9 mouse cellular contexts compared by ENCODE assay signal in genomic region chrX:23328116-23328515, GRCm38 (mm10). TPM values are rescaled to one million over a fixed set of nuclear protein-coding genes. Genes with fewer than 3 reads are reported as not detected.
DNase-seq lines count a peak whose midpoint lies in the region; ATAC-seq and TF ChIP-seq lines count a peak whose summit lies in the region.
"Had no signal": no experiment of that assay in that cellular context is flagged by ENCODE, and none has a peak within 500 bp of the region (broad histone marks: within the 10 kb centered on the region; RNA-seq: fewer than 3 reads in every experiment).

No protein-coding gene starts in this region.

- ATAC-seq in CD4-positive, CD25-positive, alpha-beta regulatory T cell, adult 4 months, result no peak
- ATAC-seq in intestine, postnatal 0 days, result no peak
- no peak for ATAC-seq in intestine, embryonic 15.5 days
- no peak for ATAC-seq in activated CD4-positive, CD25-positive, alpha-beta regulatory T cell, adult 4 months
- no peak for ATAC-seq in hindbrain, embryonic 14.5 days (ENCODE audit: low FRiP score)

- no peaks in the 10 kb centered on the region for H3K27me3 ChIP-seq in intestine, postnatal 0 days (replicated peaks; ENCODE audit: control insufficient read depth, insufficient read depth, low read length)
- H3K27me3 ChIP-seq in intestine, embryonic 15.5 days (replicated peaks), result no peaks in the 10 kb centered on the region
- no peaks in the 10 kb centered on the region for H3K27me3 ChIP-seq in hindbrain, embryonic 14.5 days (ENCODE audit: control insufficient read depth, insufficient read depth, low read length)
- H3K27me3 ChIP-seq: liver, embryonic 13.5 days had no signal

- H3K4me3 ChIP-seq in intestine, postnatal 0 days (ENCODE audit: low read depth, low read length), result no peak overlapping the region
- no peak overlapping the region for H3K4me3 ChIP-seq in intestine, embryonic 15.5 days (replicated peaks)
- H3K4me3 ChIP-seq in hindbrain, embryonic 14.5 days (replicated peaks; ENCODE audit: low read length), result no peak overlapping the region
- H3K4me3 ChIP-seq: liver, embryonic 13.5 days had no signal

- no peaks in the 10 kb centered on the region for H3K36me3 ChIP-seq in intestine, postnatal 0 days (ENCODE audit: control insufficient read depth, insufficient read depth)
- H3K36me3 ChIP-seq in intestine, embryonic 15.5 days, result no peaks in the 10 kb centered on the region
- no peaks in the 10 kb centered on the region for H3K36me3 ChIP-seq in hindbrain, embryonic 14.5 days (replicated peaks; ENCODE audit: control insufficient read depth, insufficient read depth)
- H3K36me3 ChIP-seq: liver, embryonic 13.5 days had no signal

- no peak overlapping the region for H3K27ac ChIP-seq in intestine, postnatal 0 days (ENCODE audit: low read depth, low read length)
- no peak overlapping the region for H3K27ac ChIP-seq in intestine, embryonic 15.5 days
- H3K27ac ChIP-seq in hindbrain, embryonic 14.5 days, result no peak overlapping the region
- H3K27ac ChIP-seq: liver, embryonic 13.5 days had no signal

- peak; percentile 68 for TF ChIP-seq CTCF in intestine, postnatal 0 days (IDR thresholded peaks at IDR 0.05; ENCODE audit: low read depth)

- H3K9ac ChIP-seq in intestine, postnatal 0 days (ENCODE audit: low read depth, low read length), result no peak overlapping the region
- H3K9ac ChIP-seq in intestine, embryonic 15.5 days, result no peak overlapping the region
- no peak overlapping the region for H3K9ac ChIP-seq in hindbrain, embryonic 14.5 days
- H3K9ac ChIP-seq: liver, embryonic 13.5 days had no signal

- H3K4me1 ChIP-seq in intestine, postnatal 0 days (replicated peaks; ENCODE audit: control insufficient read depth, insufficient read depth, low read length), result no peaks in the 10 kb centered on the region
- H3K4me1 ChIP-seq in intestine, embryonic 15.5 days (replicated peaks), result no peaks in the 10 kb centered on the region
- no peaks in the 10 kb centered on the region for H3K4me1 ChIP-seq in hindbrain, embryonic 14.5 days (replicated peaks; ENCODE audit: control insufficient read depth, insufficient read depth, low read length)
- H3K4me1 ChIP-seq: liver, embryonic 13.5 days had no signal

- peak; percentile 0 for DNase-seq in CD4-positive, CD25-positive, alpha-beta regulatory T cell, adult 2 months (ENCODE audit: low read depth, low spot score)
- peak; percentile 11 for DNase-seq in urinary bladder, postnatal 25 days (ENCODE audit: low spot score)
- DNase-seq in urinary bladder, postnatal 4 days (ENCODE audit: low spot score in 2 of 2), result no peak
- DNase-seq in hindbrain, embryonic 14.5 days (ENCODE audit: low spot score), result no peak
- DNase-seq: liver, embryonic 13.5 days had no signal

- no peak overlapping the region for H3K4me2 ChIP-seq in intestine, postnatal 0 days (replicated peaks; ENCODE audit: low read depth)
- no peak overlapping the region for H3K4me2 ChIP-seq in intestine, embryonic 15.5 days (replicated peaks)
- H3K4me2 ChIP-seq in hindbrain, embryonic 14.5 days (replicated peaks), result no peak overlapping the region
- H3K4me2 ChIP-seq: liver, embryonic 13.5 days had no signal

- no peaks in the 10 kb centered on the region for H3K9me3 ChIP-seq in intestine, postnatal 0 days (ENCODE audit: control insufficient read depth)
- H3K9me3 ChIP-seq in intestine, embryonic 15.5 days, result no peaks in the 10 kb centered on the region
- H3K9me3 ChIP-seq in hindbrain, embryonic 14.5 days (ENCODE audit: control insufficient read depth, low read length), result no peaks in the 10 kb centered on the region
- H3K9me3 ChIP-seq: liver, embryonic 13.5 days had no signal

- WGBS in intestine, postnatal 0 days, result 71% methylated on average over 1 of the region's 1 CpGs
- 56% methylated on average over 1 of the region's 1 CpGs for WGBS in intestine, embryonic 15.5 days
- WGBS in hindbrain, embryonic 14.5 days, result 62% methylated on average over 1 of the region's 1 CpGs

RNA-seq across cellular contexts. Expression of gene Klhl13, which starts 36.8 kb away (rescaled TPM):
- not detected for polyA plus RNA-seq in CD4-positive, CD25-positive, alpha-beta regulatory T cell, adult 4 months (2017; shearing (Covaris generic))
- polyA plus RNA-seq in intestine, postnatal 0 days (2015; fragmentation: Nextera tagmentation; extraction: Ambion mirVana), result 10.5 and 11.7 TPM in 2 replicates
- polyA plus RNA-seq in intestine, embryonic 15.5 days (2015; fragmentation: Nextera tagmentation; extraction: Ambion mirVana), result 38.4 and 44.6 TPM in 2 replicates
- polyA plus RNA-seq in activated CD4-positive, CD25-positive, alpha-beta regulatory T cell, adult 4 months (2017; shearing (Covaris generic)), result not detected
- 134 and 161 TPM in 2 replicates for polyA plus RNA-seq in hindbrain, embryonic 14.5 days (2014; fragmentation: Nextera tagmentation; extraction: Ambion mirVana)

Comparison
In these comparisons a context has a peak if more than half of its experiments do, and no peak if none do; other contexts are left out.
1. DNase-seq: peak in CD4-positive, CD25-positive, alpha-beta regulatory T cell, adult 2 months (single experiment) and urinary bladder, postnatal 25 days (single experiment); none in urinary bladder, postnatal 4 days (0 of 2) and hindbrain, embryonic 14.5 days (single experiment).